Comparison of ENCODE assay signal across 11 mouse cellular contexts in genomic region chr8:57322961-57323941, GRCm38 (mm10). TPM values are rescaled to one million over a fixed set of nuclear protein-coding genes. Genes with fewer than 3 reads are reported as not detected.
DNase-seq lines count a peak whose midpoint lies in the region; ATAC-seq lines count a peak whose summit lies in the region.
"Had no signal": no experiment of that assay in that cellular context is flagged by ENCODE, and none has a peak within 500 bp of the region (broad histone marks: within the 10 kb centered on the region; RNA-seq: fewer than 3 reads in every experiment).

No protein-coding gene starts in this region.

- H3K4me1 ChIP-seq in kidney, embryonic 14.5 days (ENCODE audit: control insufficient read depth, insufficient read depth, low read length): 0 out of 2 replicates have a peak, but pooled peaks cover 9% of the 10 kb centered on the region
- peaks cover 22% of the 10 kb centered on the region for H3K4me1 ChIP-seq in heart, embryonic 15.5 days (replicated peaks)
- H3K4me1 ChIP-seq in liver, embryonic 15.5 days (replicated peaks): 0 out of 2 replicates have a peak, but pooled peaks cover 5% of the 10 kb centered on the region

- peaks cover 88% of the 10 kb centered on the region for H3K27me3 ChIP-seq in kidney, embryonic 14.5 days (ENCODE audit: control insufficient read depth, insufficient read depth, low read length)
- H3K27me3 ChIP-seq in heart, embryonic 15.5 days: no peaks in the 10 kb centered on the region; the same call in 1 of the 2 replicates
- H3K27me3 ChIP-seq in liver, embryonic 15.5 days: peaks cover 99% of the 10 kb centered on the region

- H3K27ac ChIP-seq in kidney, embryonic 14.5 days (ENCODE audit: low read depth, low read length): no peak overlapping the region; the same call in 1 of the 2 replicates
- peak overlapping the region; percentile 96 for H3K27ac ChIP-seq in heart, embryonic 15.5 days
- no peak overlapping the region for H3K27ac ChIP-seq in liver, embryonic 15.5 days (replicated peaks)

- no peaks in the 10 kb centered on the region for H3K36me3 ChIP-seq in kidney, embryonic 14.5 days (ENCODE audit: control insufficient read depth, insufficient read depth, low read length)
- H3K36me3 ChIP-seq in heart, embryonic 15.5 days: no peaks in the 10 kb centered on the region
- H3K36me3 ChIP-seq in liver, embryonic 15.5 days (replicated peaks): no peaks in the 10 kb centered on the region

- peak overlapping the region; percentile 18; the same call in 1 of the 2 replicates for H3K9ac ChIP-seq in kidney, embryonic 14.5 days (ENCODE audit: low read depth, low read length)
- H3K9ac ChIP-seq in heart, embryonic 15.5 days: peak overlapping the region; percentile 100
- no peak overlapping the region for H3K9ac ChIP-seq in liver, embryonic 15.5 days

- H3K4me3 ChIP-seq in kidney, embryonic 14.5 days (ENCODE audit: low read length): peak overlapping the region; percentile 40; the same call in 1 of the 2 replicates
- peak overlapping the region; percentile 92 for H3K4me3 ChIP-seq in heart, embryonic 15.5 days
- H3K4me3 ChIP-seq in liver, embryonic 15.5 days (replicated peaks): peak overlapping the region; percentile 36

- DNase-seq in kidney, postnatal 4 days: no peak
- DNase-seq in embryo, embryonic 10 days (ENCODE audit: low spot score): peak; percentile 42
- DNase-seq in right cerebral cortex, postnatal 4 days: no peak
- DNase-seq in frontal cortex, postnatal 10 days (ENCODE audit: low spot score in 2 of 2): no peak
- no peak for DNase-seq in right cerebral cortex, postnatal 25 days
- DNase-seq: adrenal gland, adult 8-10 months; gastrocnemius, postnatal 36 days; right cerebral cortex, postnatal 14 days had no signal

- WGBS in kidney, embryonic 14.5 days: under 1% methylated on average over 31 of the region's 31 CpGs
- under 1% methylated on average over 31 of the region's 31 CpGs for WGBS in heart, embryonic 15.5 days
- 3% methylated on average over 31 of the region's 31 CpGs for WGBS in liver, embryonic 15.5 days (ENCODE audit: insufficient replicate concordance)

- H3K4me2 ChIP-seq in kidney, embryonic 14.5 days (replicated peaks; ENCODE audit: low read depth, low read length): no peak overlapping the region
- H3K4me2 ChIP-seq in heart, embryonic 15.5 days: peak overlapping the region; percentile 77
- no peak overlapping the region for H3K4me2 ChIP-seq in liver, embryonic 15.5 days

- no peak for ATAC-seq in kidney, embryonic 14.5 days (ENCODE audit: low FRiP score, low TSS enrichment)
- ATAC-seq in heart, embryonic 15.5 days (replicated peaks; ENCODE audit: insufficient number of reproducible peaks, insufficient read depth, low FRiP score, low read depth): no peak
- ATAC-seq in liver, embryonic 15.5 days (ENCODE audit: insufficient read depth): no peak

- H3K9me3 ChIP-seq in kidney, embryonic 14.5 days (ENCODE audit: control insufficient read depth, low read length): no peaks in the 10 kb centered on the region
- H3K9me3 ChIP-seq in heart, embryonic 15.5 days (replicated peaks): no peaks in the 10 kb centered on the region
- H3K9me3 ChIP-seq in liver, embryonic 15.5 days (replicated peaks): no peaks in the 10 kb centered on the region

RNA-seq across cellular contexts. Expression of gene Hand2, which starts 2.5 kb away (rescaled TPM):
- not detected in 2 replicates for polyA plus RNA-seq in kidney, embryonic 14.5 days (2014; fragmentation: Nextera tagmentation; extraction: Ambion mirVana)
- 8.7 and 11.8 TPM in 2 replicates for polyA plus RNA-seq in heart, embryonic 15.5 days (2015; fragmentation: Nextera tagmentation; extraction: Ambion mirVana)
- polyA plus RNA-seq in liver, embryonic 15.5 days (2015; fragmentation: Nextera tagmentation; extraction: Ambion mirVana): 0.39 and 0.51 TPM in 2 replicates

Comparison
In these comparisons a context has a peak if more than half of its experiments do, and no peak if none do; other contexts are left out.
1. H3K4me3 ChIP-seq: peak in every context shown above with its lines; median percentile 92 in heart, embryonic 15.5 days; 40 in kidney, embryonic 14.5 days; 36 in liver, embryonic 15.5 days.